18 mouse cellular contexts compared by ENCODE assay signal in the genomic region with DNA sequence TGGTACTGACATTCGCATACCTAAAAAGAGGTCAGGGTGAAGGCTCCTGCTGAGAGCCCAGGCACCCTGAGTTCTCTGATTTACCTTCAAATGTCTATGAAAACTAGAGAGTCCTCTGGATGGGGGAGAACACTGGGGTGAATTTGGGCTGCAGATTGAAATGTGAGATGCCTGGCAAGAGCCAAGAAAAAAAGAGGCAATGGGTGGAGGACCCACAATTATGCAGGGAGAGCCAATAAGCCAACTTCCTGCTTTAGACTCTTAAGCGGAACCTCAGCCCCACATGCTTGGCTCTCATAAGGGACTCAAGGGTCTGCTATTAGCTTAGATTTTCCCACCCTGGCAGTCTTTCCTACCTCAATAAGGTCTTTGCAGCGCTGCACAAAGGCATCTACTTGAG. TPM values are rescaled to one million over a fixed set of nuclear protein-coding genes. Genes with fewer than 3 reads are reported as not detected.
DNase-seq lines count a peak whose midpoint lies in the region; ATAC-seq and TF ChIP-seq lines count a peak whose summit lies in the region.
"Had no signal": no experiment of that assay in that cellular context is flagged by ENCODE, and none has a peak within 500 bp of the region (broad histone marks: within the 10 kb centered on the region; RNA-seq: fewer than 3 reads in every experiment).

No protein-coding gene starts in this region.

- TF ChIP-seq CTCF in lung, adult 2 months (IDR thresholded peaks at IDR 0.05; ENCODE audit: insufficient read depth, low read length), result no peak

- ATAC-seq in forebrain, embryonic 14.5 days, result no peak
- no peak for ATAC-seq in lung, embryonic 16.5 days (ENCODE audit: low read depth)
- ATAC-seq in embryonic facial prominence, embryonic 13.5 days (ENCODE audit: insufficient number of reproducible peaks, insufficient read depth, low FRiP score, low TSS enrichment, low read depth), result no peak
- ATAC-seq: inflammation-experienced regulatory T-cells, adult 6 months had no signal

- no peak for DNase-seq in forebrain, embryonic 10.5 days (ENCODE audit: extremely low spot score, low spot score)
- no peak for DNase-seq in forebrain, embryonic 14.5 days (ENCODE audit: low spot score)
- no peak for DNase-seq in lung, adult 2 months
- no peak for DNase-seq in right cerebral cortex, adult 2 months (ENCODE audit: low spot score in 2 of 2)
- DNase-seq in ovary, postnatal 36 days (ENCODE audit: low spot score), result no peak
- DNase-seq: cerebellum, adult 11-12 months; kidney, adult 8-10 months; kidney, postnatal 25 days; liver; lung, embryonic 14.5 days had no signal

- H3K4me2 ChIP-seq in forebrain, embryonic 14.5 days (ENCODE audit: low read length), result no peak overlapping the region
- H3K4me2 ChIP-seq in lung, embryonic 16.5 days (ENCODE audit: low read depth, low read length), result no peak overlapping the region
- peak overlapping the region; percentile 33 for H3K4me2 ChIP-seq in embryonic facial prominence, embryonic 13.5 days
- H3K4me2 ChIP-seq in myocyte (ENCODE audit: low read depth), result peak overlapping the region; percentile 15
- H3K4me2 ChIP-seq: heart, embryonic 15.5 days; lung, embryonic 14.5 days; midbrain, embryonic 11.5 days had no signal

- no peaks in the 10 kb centered on the region; the same call in 1 of the 2 replicates for H3K36me3 ChIP-seq in forebrain, embryonic 10.5 days (replicated peaks)
- no peaks in the 10 kb centered on the region for H3K36me3 ChIP-seq in forebrain, embryonic 14.5 days (ENCODE audit: control insufficient read depth, insufficient read depth, low read length)
- no peaks in the 10 kb centered on the region for H3K36me3 ChIP-seq in lung, embryonic 16.5 days (ENCODE audit: control insufficient read depth, insufficient read depth, low read length)
- no peaks in the 10 kb centered on the region for H3K36me3 ChIP-seq in embryonic facial prominence, embryonic 13.5 days
- no peaks in the 10 kb centered on the region for H3K36me3 ChIP-seq in myocyte (ENCODE audit: control insufficient read depth, insufficient read depth)
- H3K36me3 ChIP-seq: heart, embryonic 15.5 days; hindbrain, embryonic 10.5 days had no signal

- H3K27ac ChIP-seq in forebrain, embryonic 10.5 days, result peak overlapping the region; percentile 53; the same call in 1 of the 2 replicates
- no peak overlapping the region for H3K27ac ChIP-seq in forebrain, embryonic 14.5 days (ENCODE audit: low read depth, low read length)
- H3K27ac ChIP-seq in lung, embryonic 16.5 days (ENCODE audit: low read length), result no peak overlapping the region
- H3K27ac ChIP-seq in embryonic facial prominence, embryonic 13.5 days, result peak overlapping the region; percentile 79
- H3K27ac ChIP-seq: heart, embryonic 15.5 days; hindbrain, embryonic 10.5 days; left cerebral cortex, adult 2 months had no signal

- no peaks in the 10 kb centered on the region for H3K9me3 ChIP-seq in forebrain, embryonic 10.5 days
- no peaks in the 10 kb centered on the region for H3K9me3 ChIP-seq in forebrain, embryonic 14.5 days (replicated peaks; ENCODE audit: control insufficient read depth, low read length)
- H3K9me3 ChIP-seq in lung, embryonic 16.5 days (ENCODE audit: control insufficient read depth, low read length), result no peaks in the 10 kb centered on the region
- no peaks in the 10 kb centered on the region for H3K9me3 ChIP-seq in embryonic facial prominence, embryonic 13.5 days
- H3K9me3 ChIP-seq: heart, embryonic 15.5 days; hindbrain, embryonic 10.5 days had no signal

- no peak overlapping the region for H3ac ChIP-seq in myocyte (ENCODE audit: control insufficient read depth, insufficient read length)

- no peaks in the 10 kb centered on the region for H3K27me3 ChIP-seq in forebrain, embryonic 10.5 days (ENCODE audit: poor library complexity, severe bottlenecking)
- H3K27me3 ChIP-seq in forebrain, embryonic 14.5 days (replicated peaks; ENCODE audit: control insufficient read depth, insufficient read depth, low read length), result no peaks in the 10 kb centered on the region
- no peaks in the 10 kb centered on the region for H3K27me3 ChIP-seq in lung, embryonic 16.5 days (ENCODE audit: control insufficient read depth, insufficient read depth, low read depth, low read length)
- H3K27me3 ChIP-seq in embryonic facial prominence, embryonic 13.5 days, result no peaks in the 10 kb centered on the region; the same call in 1 of the 2 replicates
- peaks cover 36% of the 10 kb centered on the region for H3K27me3 ChIP-seq in myocyte (ENCODE audit: control insufficient read depth, insufficient read depth, insufficient read length)

- no peak overlapping the region for H3K9ac ChIP-seq in forebrain, embryonic 14.5 days (ENCODE audit: low read length)
- H3K9ac ChIP-seq in lung, embryonic 16.5 days (ENCODE audit: low read length), result 0 out of 2 replicates have a peak overlapping the region, but pooled peaks have one; percentile 24
- H3K9ac ChIP-seq in embryonic facial prominence, embryonic 13.5 days, result peak overlapping the region; percentile 49; the same call in 1 of the 2 replicates
- H3K9ac ChIP-seq: heart, embryonic 15.5 days; lung, embryonic 14.5 days had no signal

- WGBS in forebrain, embryonic 10.5 days, result 77% methylated on average over 3 of the region's 3 CpGs
- WGBS in forebrain, embryonic 14.5 days, result 76% methylated on average over 3 of the region's 3 CpGs
- 47% methylated on average over 3 of the region's 3 CpGs for WGBS in lung, embryonic 16.5 days
- 42% methylated on average over 3 of the region's 3 CpGs for WGBS in lung, adult 2 months
- WGBS in embryonic facial prominence, embryonic 13.5 days, result 46% methylated on average over 3 of the region's 3 CpGs

- no peak overlapping the region for H3K4me3 ChIP-seq in forebrain, embryonic 10.5 days
- no peak overlapping the region for H3K4me3 ChIP-seq in forebrain, embryonic 14.5 days (ENCODE audit: low read depth, low read length)
- no peak overlapping the region for H3K4me3 ChIP-seq in lung, embryonic 16.5 days (ENCODE audit: low read length)
- no peak overlapping the region for H3K4me3 ChIP-seq in lung, adult 2 months (replicated peaks; ENCODE audit: extremely low read depth, low read depth, low read length)
- H3K4me3 ChIP-seq in embryonic facial prominence, embryonic 13.5 days, result no peak overlapping the region
- H3K4me3 ChIP-seq in myocyte, result no peak overlapping the region
- H3K4me3 ChIP-seq: heart, embryonic 15.5 days; hindbrain, embryonic 10.5 days; left cerebral cortex, adult 2 months had no signal

- no peak for TF ChIP-seq POLR2A in lung, adult 2 months (IDR thresholded peaks at IDR 0.05; ENCODE audit: borderline replicate concordance, extremely low read depth, low read depth, low read length)
- no peak for TF ChIP-seq POLR2A in myocyte (IDR thresholded peaks at IDR 0.05; ENCODE audit: insufficient read length, low read depth)

- peaks cover 10% of the 10 kb centered on the region for H3K4me1 ChIP-seq in forebrain, embryonic 10.5 days
- no peaks in the 10 kb centered on the region for H3K4me1 ChIP-seq in forebrain, embryonic 14.5 days (ENCODE audit: control insufficient read depth, insufficient read depth, low read length)
- H3K4me1 ChIP-seq in lung, embryonic 16.5 days (replicated peaks; ENCODE audit: control insufficient read depth, insufficient read depth, low read length), result peaks cover 7% of the 10 kb centered on the region; the same call in 1 of the 2 replicates
- H3K4me1 ChIP-seq in lung, adult 2 months (ENCODE audit: control insufficient read depth, insufficient read depth, low read length), result no peaks in the 10 kb centered on the region
- peaks cover 25% of the 10 kb centered on the region for H3K4me1 ChIP-seq in embryonic facial prominence, embryonic 13.5 days

- H3K79me2 ChIP-seq in myocyte (ENCODE audit: control insufficient read depth, insufficient read depth), result no peaks in the 10 kb centered on the region

TF ChIP-seq in myocyte, 11 proteins besides CTCF, POLR2A, EP300 and RAD21:
- TF ChIP-seq USF1 (IDR thresholded peaks at IDR 0.05; ENCODE audit: low read depth) (no peak), REST (IDR thresholded peaks at IDR 0.05; ENCODE audit: insufficient read depth, insufficient read length) (no peak), TCF12 (IDR thresholded peaks at IDR 0.05; ENCODE audit: insufficient read depth, poor library complexity, severe bottlenecking) (no peak), MYOD1 (IDR thresholded peaks at IDR 0.05; ENCODE audit: control insufficient read depth in 1 of 3, insufficient read length in 2 of 3, low read depth in 2 of 3) (no peak), POLR2AphosphoS2 (IDR thresholded peaks at IDR 0.05; ENCODE audit: insufficient read length, low read depth) (no peak), TCF3 (IDR thresholded peaks at IDR 0.05; ENCODE audit: insufficient read length, low read depth) (no peak), SRF (IDR thresholded peaks at IDR 0.05; ENCODE audit: control insufficient read depth, insufficient read length, low read depth) (no peak)

RNA-seq across cellular contexts. Expression of a gene that starts 32.2 kb away (rescaled TPM):
- polyA plus RNA-seq in forebrain, embryonic 10.5 days (2016; fragmentation: Nextera tagmentation; extraction: Ambion mirVana), result 1.5 TPM in 2 replicates
- 2.7 and 3.8 TPM in 2 replicates for polyA plus RNA-seq in forebrain, embryonic 14.5 days (2014; fragmentation: Nextera tagmentation; extraction: Ambion mirVana)
- 1.9 TPM in 2 replicates for polyA plus RNA-seq in lung, embryonic 16.5 days (2015; fragmentation: Nextera tagmentation; extraction: Ambion mirVana)
- 3.1 TPM in 2 replicates for polyA plus RNA-seq in lung, adult 2 months (2012; rRNA removed)
- polyA plus RNA-seq in embryonic facial prominence, embryonic 13.5 days (2015; fragmentation: Nextera tagmentation; extraction: Ambion mirVana), result 4.2 and 4.4 TPM in 2 replicates
- 0.24 TPM for polyA plus RNA-seq in myocyte (2012; fragmentation: generic; extraction: Trizol)

RNA-seq across cellular contexts. Expression of a gene that starts 43.3 kb away (rescaled TPM):
- 27.9 and 28.7 TPM in 2 replicates for polyA plus RNA-seq in forebrain, embryonic 10.5 days (2016; fragmentation: Nextera tagmentation; extraction: Ambion mirVana)
- polyA plus RNA-seq in forebrain, embryonic 14.5 days (2014; fragmentation: Nextera tagmentation; extraction: Ambion mirVana), result 38.6 and 48.2 TPM in 2 replicates
- 5.6 and 5.7 TPM in 2 replicates for polyA plus RNA-seq in lung, embryonic 16.5 days (2015; fragmentation: Nextera tagmentation; extraction: Ambion mirVana)
- 0.88 and 1.0 TPM in 2 replicates for polyA plus RNA-seq in lung, adult 2 months (2012; rRNA removed)
- 43.4 and 46.3 TPM in 2 replicates for polyA plus RNA-seq in embryonic facial prominence, embryonic 13.5 days (2015; fragmentation: Nextera tagmentation; extraction: Ambion mirVana)
- polyA plus RNA-seq in myocyte (2012; fragmentation: generic; extraction: Trizol), result 0.36 TPM

Comparison
In these comparisons a context has a peak if more than half of its experiments do, and no peak if none do; other contexts are left out.
1. H3K27ac ChIP-seq: peak in forebrain, embryonic 10.5 days (single experiment) and embryonic facial prominence, embryonic 13.5 days (single experiment); none in forebrain, embryonic 14.5 days (single experiment) and lung, embryonic 16.5 days (single experiment).
2. H3K4me2 ChIP-seq: peak in embryonic facial prominence, embryonic 13.5 days (single experiment) and myocyte (single experiment); none in forebrain, embryonic 14.5 days (single experiment) and lung, embryonic 16.5 days (single experiment).